Mouse (Mus musculus) liver, embryonic 13.5 days (tissue): ENCODE data around the gene Psmd11. TPM values are rescaled to one million over a fixed set of nuclear protein-coding genes. Genes with fewer than 3 reads are reported as not detected.

Experiments used
- ATAC-seq: fragments of 200-750 bp; cut with Nextera tagmentation; 2 replicates; pipeline ENCODE4 v1.8.0; 2017; ENCODE audit warnings: low read depth, mild to moderate bottlenecking, moderate number of reproducible peaks, moderate library complexity
- DNase-seq: peaks from one replicate; pipeline ENCODE4 v3.0.0; 2022
- H3K27ac ChIP-seq: fragments of 300-500 bp; sonication (generic); 2 replicates; pipeline ENCODE4 v1.5.1; 2015; ENCODE audit warnings: moderate library complexity, mild to moderate bottlenecking, inconsistent platforms
- H3K27me3 ChIP-seq: fragments of 300-500 bp; sonication (generic); 2 replicates; pipeline ENCODE4 v1.6.1; 2015; ENCODE audit warnings: mild to moderate bottlenecking, inconsistent platforms
- H3K36me3 ChIP-seq: fragments of 300-500 bp; sonication (generic); 2 replicates; pipeline ENCODE4 v1.6.1; 2015; ENCODE audit warnings: mild to moderate bottlenecking, inconsistent platforms
- H3K4me1 ChIP-seq: fragments of 300-500 bp; sonication (generic); replicated peaks from 2 replicates; pipeline ENCODE4 v1.6.1; 2015; ENCODE audit warnings: inconsistent platforms
- H3K4me2 ChIP-seq: fragments of 300-500 bp; sonication (generic); 2 replicates; pipeline ENCODE4 v1.6.1; 2015; ENCODE audit warnings: inconsistent platforms, mild to moderate bottlenecking, moderate library complexity
- H3K4me3 ChIP-seq: fragments of 300-500 bp; sonication (generic); replicated peaks from 2 replicates; pipeline ENCODE4 v1.5.1; 2015; ENCODE audit warnings: mild to moderate bottlenecking, inconsistent platforms
- H3K9ac ChIP-seq: fragments of 300-500 bp; sonication (generic); 2 replicates; pipeline ENCODE4 v1.6.1; 2015; ENCODE audit warnings: mild to moderate bottlenecking, inconsistent platforms
- H3K9me3 ChIP-seq: fragments of 300-500 bp; sonication (generic); replicated peaks from 2 replicates; pipeline ENCODE4 v1.6.1; 2016; ENCODE audit warnings: inconsistent platforms
- WGBS: fragments of 180-500 bp; shearing (Covaris S2); methylation state at CpG from one replicate; pipeline ENCODE4 v1.1.7; 2015; ENCODE audit not compliant: insufficient replicate concordance; 5-methylcytosine and 5-hydroxymethylcytosine counted together
- polyA plus RNA-seq: library from polyadenylated mRNA; unstranded; fragments of >200 nt; fragmentation: Nextera tagmentation; extraction: Ambion mirVana; gene quantifications from 2 replicates; pipeline ENCODE4 v1.2.1, GENCODE M21; 2015

Psmd11 gene
- polyA plus RNA-seq, 1 experiment from 2014 or later: 218 TPM

DNA sequence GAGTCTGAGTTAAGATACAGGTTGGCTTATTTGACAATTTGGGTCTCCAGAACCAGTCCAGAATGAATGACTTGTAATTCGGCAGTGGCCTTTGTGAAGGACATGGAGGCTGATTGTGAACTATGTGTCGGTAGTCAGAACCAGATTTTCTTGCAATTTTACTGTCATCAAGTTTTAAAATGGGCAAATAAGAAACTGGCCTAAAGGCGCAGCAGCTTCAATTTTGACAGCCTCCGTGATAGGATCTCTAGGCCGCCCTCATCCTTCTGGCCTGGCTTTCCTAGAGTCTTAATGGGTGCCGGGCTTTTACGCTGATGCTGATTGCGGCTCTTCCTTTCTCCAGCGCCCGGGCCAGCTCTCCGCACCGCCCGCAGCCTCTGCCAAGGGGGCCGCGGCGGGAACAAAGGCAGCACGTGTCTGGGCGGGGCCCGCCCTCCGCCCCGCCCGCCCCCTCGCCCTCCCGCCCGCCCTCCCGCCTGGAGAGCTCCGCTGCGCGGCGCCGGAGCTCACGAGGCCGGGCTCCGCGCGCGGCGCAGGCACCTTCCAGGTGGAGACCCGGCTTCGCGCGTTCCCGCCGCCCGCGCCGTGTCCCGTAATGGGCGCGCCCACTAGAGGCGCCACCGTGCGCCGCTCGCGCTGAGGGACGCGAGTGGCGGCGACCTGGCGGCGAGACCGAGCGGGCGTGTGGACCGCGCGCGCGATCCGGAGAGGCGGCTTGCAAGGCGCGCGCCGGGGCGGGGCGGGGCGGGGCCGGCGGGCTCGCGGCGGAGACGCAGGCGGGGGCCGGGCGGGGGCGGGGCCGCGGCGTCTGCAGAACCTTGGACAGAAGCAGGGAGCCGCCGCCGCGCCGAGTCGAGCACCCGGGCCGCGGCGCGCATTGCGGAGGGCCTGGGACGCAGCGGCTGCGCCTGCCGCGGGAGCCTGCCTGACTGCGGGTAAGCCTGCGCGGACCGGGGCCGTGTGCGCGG, 48.1 kb downstream of the Psmd11 start, which contains the start of gene Cdk5r1:
Gene Cdk5r1, plus strand, starts transcription at position 802 of the 968 bp plus-strand sequence.
- Histone ChIP-seq H3K4me2 (peak within 1 kb of the TSS; percentile 99), H3K27me3 (peaks cover 16% of the 10 kb centered on the region), H3K9me3 (no peaks in the 10 kb centered on the region), H3K27ac (0 out of 2 replicates have a peak within 1 kb of the TSS, but pooled peaks have one; percentile 43), H3K4me3 (peak within 1 kb of the TSS; percentile 72), H3K9ac (peak within 1 kb of the TSS; percentile 76), H3K36me3 (peaks cover 34% of the 10 kb centered on the region), H3K4me1 (peaks cover 36% of the 10 kb centered on the region)
- WGBS: 3% methylated on average over 79 of the region's 116 CpGs
- DNase-seq: peak; percentile 62
- peak; percentile 89 for ATAC-seq

DNA sequence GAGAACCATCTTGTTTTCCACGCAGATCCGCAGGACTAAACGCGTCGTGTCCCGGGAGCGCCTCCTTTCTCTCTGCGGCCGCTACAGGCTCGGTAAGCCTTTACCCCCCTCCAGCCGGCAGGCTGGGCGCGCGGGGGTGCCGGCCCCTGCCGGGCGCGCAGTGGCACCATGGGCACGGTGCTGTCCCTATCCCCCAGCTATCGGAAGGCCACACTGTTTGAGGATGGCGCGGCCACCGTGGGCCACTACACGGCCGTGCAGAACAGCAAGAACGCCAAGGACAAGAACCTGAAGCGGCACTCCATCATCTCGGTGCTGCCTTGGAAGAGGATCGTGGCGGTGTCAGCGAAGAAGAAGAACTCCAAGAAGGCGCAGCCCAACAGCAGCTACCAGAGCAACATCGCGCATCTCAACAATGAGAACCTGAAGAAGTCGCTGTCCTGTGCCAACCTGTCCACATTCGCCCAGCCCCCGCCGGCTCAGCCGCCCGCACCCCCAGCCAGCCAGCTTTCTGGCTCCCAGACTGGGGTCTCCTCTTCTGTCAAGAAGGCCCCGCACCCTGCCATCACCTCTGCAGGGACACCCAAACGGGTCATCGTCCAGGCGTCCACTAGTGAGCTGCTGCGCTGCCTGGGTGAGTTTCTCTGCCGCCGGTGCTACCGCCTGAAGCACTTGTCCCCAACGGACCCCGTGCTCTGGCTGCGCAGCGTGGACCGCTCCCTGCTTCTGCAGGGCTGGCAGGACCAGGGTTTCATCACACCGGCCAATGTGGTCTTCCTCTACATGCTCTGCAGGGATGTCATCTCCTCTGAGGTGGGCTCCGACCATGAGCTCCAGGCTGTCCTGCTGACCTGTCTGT, 49.2 kb downstream of the Psmd11 start:
- ATAC-seq: peak; percentile 3
- Histone ChIP-seq H3K27ac (no peak overlapping the region), H3K27me3 (peaks cover 16% of the 10 kb centered on the region), H3K4me3 (peak overlapping the region; percentile 72), H3K4me2 (peak overlapping the region; percentile 99), H3K9ac (peak overlapping the region; percentile 76), H3K36me3 (peaks cover 23% of the 10 kb centered on the region), H3K9me3 (no peaks in the 10 kb centered on the region), H3K4me1 (peaks cover 36% of the 10 kb centered on the region)
- WGBS: 25% methylated on average over 54 of the region's 55 CpGs
- DNase-seq: no peak

DNA sequence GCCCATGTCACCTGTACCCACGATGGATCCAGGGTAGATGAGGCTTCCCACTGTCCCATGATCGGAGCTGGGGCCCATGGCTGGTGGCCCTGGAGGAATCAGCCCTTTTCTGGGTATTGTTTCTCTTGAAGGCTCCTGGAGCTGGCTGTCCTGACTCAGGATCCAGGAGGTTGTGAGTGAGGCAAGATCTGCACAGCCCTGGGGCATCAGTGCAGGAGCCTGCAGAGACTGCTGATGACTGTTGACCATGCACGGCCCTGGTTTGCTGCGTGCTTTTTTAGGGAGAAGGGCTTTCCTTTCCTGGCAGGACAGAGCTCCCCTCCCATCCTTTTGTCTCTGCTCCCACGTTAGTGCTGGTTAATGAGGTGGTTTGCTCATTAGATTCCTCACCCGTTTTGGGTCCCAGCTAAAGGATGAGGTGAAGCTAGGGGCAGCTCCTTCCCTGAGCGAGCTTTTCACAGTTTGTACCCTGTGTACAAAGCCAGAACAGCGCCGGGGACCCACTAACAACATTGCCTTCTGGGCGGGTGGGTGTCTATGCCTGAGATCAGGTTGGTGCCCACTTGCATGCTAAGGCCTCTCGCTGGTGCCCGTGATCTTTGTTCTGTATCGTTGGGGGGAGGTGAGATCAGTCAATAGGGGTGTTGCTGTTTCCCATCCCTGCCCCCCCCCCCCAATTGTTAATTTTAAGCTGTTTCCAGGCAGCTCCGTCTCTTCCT, 50.4 kb downstream of the Psmd11 start:
- DNase-seq: no peak
- ATAC-seq: no peak
- 76% methylated on average over 14 of the region's 14 CpGs for WGBS
- Histone ChIP-seq H3K9me3 (no peaks in the 10 kb centered on the region), H3K27ac (no peak overlapping the region), H3K4me1 (peaks cover 36% of the 10 kb centered on the region), H3K36me3 (peaks cover 12% of the 10 kb centered on the region), H3K9ac (no peak overlapping the region), H3K27me3 (peaks cover 20% of the 10 kb centered on the region), H3K4me2 (peak overlapping the region; percentile 99; the same call in 1 of the 2 replicates), H3K4me3 (no peak overlapping the region; the same call in 1 of the 2 replicates)

DNA sequence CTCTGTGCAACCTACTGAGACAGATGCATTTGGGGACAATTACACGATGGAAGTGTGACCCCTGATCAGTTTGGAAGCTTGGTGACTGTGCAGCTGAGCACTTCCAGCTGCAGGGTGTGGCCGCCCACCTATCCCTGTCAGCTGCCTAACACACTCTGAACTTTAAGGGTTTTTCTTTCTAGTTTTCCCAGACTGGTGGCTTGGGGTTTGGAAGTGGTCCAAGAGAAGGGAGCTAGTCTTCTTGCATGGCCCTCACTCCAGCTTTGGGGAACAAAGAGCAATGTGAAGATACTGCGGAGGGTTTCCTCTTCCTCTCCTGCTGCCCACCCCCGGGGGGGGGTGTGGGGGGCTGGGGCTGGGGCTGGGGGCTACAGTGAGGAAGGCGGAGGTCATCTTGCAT, 51.0 kb downstream of the Psmd11 start:
- no peaks in the 10 kb centered on the region for H3K9me3 ChIP-seq
- no peak overlapping the region for H3K27ac ChIP-seq
- no peak overlapping the region for H3K4me3 ChIP-seq
- H3K9ac ChIP-seq: no peak overlapping the region
- DNase-seq (no peak), ATAC-seq (no peak)
- H3K4me1 ChIP-seq: peaks cover 36% of the 10 kb centered on the region
- 64% methylated on average over 5 of the region's 5 CpGs for WGBS
- no peak overlapping the region for H3K4me2 ChIP-seq
- H3K27me3 ChIP-seq: peaks cover 20% of the 10 kb centered on the region
- peaks cover 6% of the 10 kb centered on the region for H3K36me3 ChIP-seq

DNA sequence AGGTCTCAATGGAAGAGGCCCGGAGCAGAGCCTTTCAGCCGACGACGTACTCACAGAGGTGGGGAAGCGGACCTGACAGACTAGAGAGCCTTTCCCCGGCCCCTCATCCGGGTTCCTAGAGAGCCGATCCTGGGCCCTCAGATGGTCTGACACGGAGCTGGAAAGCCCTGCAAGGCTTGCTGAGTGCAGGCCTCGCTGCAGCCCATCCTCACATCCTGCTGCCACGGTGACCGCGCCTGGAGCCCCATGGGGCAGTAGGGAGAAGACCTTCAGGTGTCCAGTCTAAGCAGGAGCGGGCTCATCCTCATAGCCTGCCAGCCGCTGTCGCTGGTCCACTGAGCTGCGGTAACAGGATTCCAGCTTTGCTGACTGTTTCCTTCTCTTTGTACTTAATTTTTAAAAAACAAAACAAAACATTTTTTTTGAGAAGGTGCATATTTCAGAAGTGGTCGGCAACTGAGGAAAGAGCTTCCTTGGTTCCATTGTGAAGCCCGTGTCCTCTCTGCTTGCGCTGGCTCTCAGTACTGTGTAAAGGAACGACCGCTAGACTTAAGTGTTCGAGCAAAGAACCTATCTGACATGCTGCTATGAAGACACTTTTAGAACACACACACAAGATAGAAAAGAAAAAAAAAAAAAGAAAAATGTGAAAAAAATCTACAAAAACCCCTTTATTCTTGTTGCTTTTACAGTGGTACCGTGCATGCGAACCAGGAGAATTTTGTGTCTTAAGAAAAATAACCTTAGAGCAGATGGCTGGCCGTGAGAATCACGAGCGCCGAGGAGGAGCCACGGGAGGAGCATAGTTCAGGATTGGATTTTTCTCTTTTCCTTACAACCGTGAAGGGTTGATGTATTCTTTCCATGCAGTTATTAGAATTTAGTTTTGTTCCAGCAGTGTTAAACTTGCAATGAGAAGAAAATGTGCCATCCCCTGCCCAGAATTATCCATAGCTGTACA, 51.8 kb downstream of the Psmd11 start:
- H3K9ac ChIP-seq: no peak overlapping the region
- H3K4me2 ChIP-seq: no peak overlapping the region
- H3K36me3 ChIP-seq: peaks cover 5% of the 10 kb centered on the region; the same call in 1 of the 2 replicates
- H3K4me3 ChIP-seq: no peak overlapping the region
- no peak overlapping the region for H3K27ac ChIP-seq
- 80% methylated on average over 31 of the region's 31 CpGs for whole genome bisulfite sequencing
- ATAC-seq: no peak
- no peak for DNase-seq
- no peaks in the 10 kb centered on the region for H3K9me3 ChIP-seq
- H3K4me1 ChIP-seq: peaks cover 36% of the 10 kb centered on the region
- peaks cover 20% of the 10 kb centered on the region for H3K27me3 ChIP-seq

DNA sequence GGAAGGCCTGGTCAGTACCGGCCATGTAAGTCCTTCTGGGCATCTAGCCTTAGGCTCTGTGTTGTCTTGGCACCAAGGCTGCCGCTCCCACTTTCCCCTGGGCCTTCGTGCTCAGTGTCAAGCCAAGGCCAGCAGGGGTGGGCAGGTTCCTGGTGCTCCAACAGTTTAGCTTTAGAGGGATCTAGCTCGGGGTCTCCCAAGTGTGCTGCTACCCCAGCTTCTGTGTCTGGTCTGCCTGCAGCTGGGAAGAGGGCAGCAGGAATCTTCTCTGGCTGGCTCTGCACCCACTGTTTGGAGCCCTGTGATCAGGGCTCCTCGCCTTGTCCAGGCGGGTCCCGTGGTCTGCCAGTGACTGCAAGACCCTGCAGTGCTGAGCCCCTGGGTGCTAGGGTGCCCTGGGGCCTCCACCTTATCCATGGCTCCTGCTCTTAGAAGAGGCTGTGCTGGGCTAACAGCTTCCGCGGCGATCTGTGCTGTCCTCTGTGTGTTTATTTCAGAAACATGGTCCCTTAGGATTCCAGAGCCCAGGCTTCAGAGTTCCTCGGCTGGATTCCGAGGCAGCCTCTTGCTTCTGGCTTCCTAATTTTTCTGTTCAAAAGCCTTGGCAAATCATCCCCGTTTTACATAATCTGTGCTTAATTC, 53.1 kb downstream of the Psmd11 start:
- no peak overlapping the region for H3K4me3 ChIP-seq
- peaks cover 23% of the 10 kb centered on the region for H3K4me1 ChIP-seq
- peaks cover 20% of the 10 kb centered on the region for H3K27me3 ChIP-seq
- ATAC-seq (no peak), DNase-seq (no peak)
- H3K4me2 ChIP-seq: no peak overlapping the region
- H3K9ac ChIP-seq: no peak overlapping the region
- peaks cover 5% of the 10 kb centered on the region; the same call in 1 of the 2 replicates for H3K36me3 ChIP-seq
- no peak overlapping the region for H3K27ac ChIP-seq
- 75% methylated on average over 13 of the region's 13 CpGs for WGBS
- no peaks in the 10 kb centered on the region for H3K9me3 ChIP-seq

DNA sequence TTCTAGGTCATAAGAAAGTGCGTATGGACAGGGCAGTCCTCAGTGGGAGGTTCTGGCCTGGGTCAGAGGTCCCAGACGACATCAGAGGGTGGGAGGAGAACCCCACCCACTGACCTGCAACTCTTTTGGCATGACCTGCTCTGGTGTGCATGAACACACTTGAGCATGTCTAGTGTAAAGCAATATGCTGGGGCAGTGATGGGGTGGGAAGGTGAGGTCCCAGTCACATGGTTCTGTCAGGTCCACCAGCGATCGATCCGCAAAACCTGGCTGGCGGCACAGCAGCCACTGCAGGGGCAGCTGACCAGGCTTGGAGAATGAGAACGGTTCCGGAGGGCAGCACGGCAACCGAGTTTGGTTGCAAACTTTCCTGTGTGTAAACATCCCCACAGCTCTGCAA, 53.9 kb downstream of the Psmd11 start:
- H3K4me2 ChIP-seq: no peak overlapping the region
- no peak overlapping the region for H3K27ac ChIP-seq
- peaks cover 20% of the 10 kb centered on the region for H3K27me3 ChIP-seq
- H3K9ac ChIP-seq: no peak overlapping the region
- no peak overlapping the region for H3K4me3 ChIP-seq
- H3K9me3 ChIP-seq: no peaks in the 10 kb centered on the region
- H3K36me3 ChIP-seq: peaks cover 5% of the 10 kb centered on the region; the same call in 1 of the 2 replicates
- DNase-seq (no peak), ATAC-seq (no peak)
- 74% methylated on average over 10 of the region's 10 CpGs for WGBS
- peaks cover 20% of the 10 kb centered on the region for H3K4me1 ChIP-seq

DNA sequence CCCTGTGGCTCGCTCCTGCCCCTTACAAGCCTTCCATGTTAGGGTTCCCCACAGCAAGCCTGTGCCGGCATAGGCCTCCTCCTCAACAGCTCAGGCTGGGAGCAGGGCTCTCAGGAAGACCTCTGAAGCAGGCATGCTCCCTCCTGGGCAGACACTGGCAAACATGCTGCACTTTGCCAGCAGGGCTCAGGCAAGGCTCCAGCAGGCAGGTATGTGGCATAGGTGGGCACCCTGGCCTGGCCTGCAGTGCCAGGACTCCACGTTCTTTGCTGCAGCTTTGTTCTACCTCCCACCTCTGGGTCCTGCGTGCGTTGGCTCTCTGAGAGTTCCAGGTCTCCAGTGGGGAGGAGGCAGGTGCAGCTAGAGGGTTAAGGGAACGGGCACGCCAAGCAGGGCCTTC, 54.5 kb downstream of the Psmd11 start:
- H3K9ac ChIP-seq: no peak overlapping the region
- no peak overlapping the region for H3K4me3 ChIP-seq
- peaks cover 14% of the 10 kb centered on the region for H3K4me1 ChIP-seq
- H3K36me3 ChIP-seq: peaks cover 2% of the 10 kb centered on the region; the same call in 1 of the 2 replicates
- H3K27me3 ChIP-seq: peaks cover 15% of the 10 kb centered on the region
- no peaks in the 10 kb centered on the region for H3K9me3 ChIP-seq
- ATAC-seq (no peak), DNase-seq (no peak)
- WGBS: 81% methylated on average over 7 of the region's 7 CpGs
- H3K4me2 ChIP-seq: no peak overlapping the region
- H3K27ac ChIP-seq: no peak overlapping the region

DNA sequence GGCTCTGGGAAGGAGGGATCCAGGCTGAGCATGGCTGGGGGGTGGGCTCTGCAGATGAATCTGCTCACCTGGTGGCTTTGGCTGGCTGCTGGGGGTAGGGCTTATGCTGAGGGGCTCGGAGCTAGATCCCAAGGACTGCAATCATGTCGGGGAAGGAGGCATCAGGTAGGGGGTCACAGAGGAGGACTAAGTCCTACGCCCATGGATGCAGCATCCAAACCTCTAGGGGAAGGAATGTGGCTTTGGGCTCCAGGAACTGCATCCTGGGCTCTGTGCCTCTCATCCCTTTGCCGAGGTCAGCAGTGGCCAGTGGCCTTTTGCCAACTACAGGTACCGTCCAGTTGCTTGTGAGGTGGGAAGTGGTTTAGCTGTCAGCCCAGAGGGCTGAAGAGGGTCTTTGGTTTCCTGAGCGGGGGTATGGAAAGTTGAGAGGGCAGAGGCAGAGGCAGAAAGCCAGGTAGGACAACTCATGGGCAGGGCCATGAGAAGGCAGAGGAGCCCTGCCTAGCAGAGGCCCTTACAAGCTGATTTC, 55.2 kb downstream of the Psmd11 start:
- Histone ChIP-seq H3K4me1 (peaks cover 7% of the 10 kb centered on the region; the same call in 1 of the 2 replicates), H3K9me3 (no peaks in the 10 kb centered on the region), H3K27ac (no peak overlapping the region), H3K4me2 (no peak overlapping the region), H3K27me3 (peaks cover 8% of the 10 kb centered on the region), H3K4me3 (no peak overlapping the region), H3K36me3 (no peaks in the 10 kb centered on the region), H3K9ac (no peak overlapping the region)
- ATAC-seq (no peak), DNase-seq (no peak)
- 67% methylated on average over 6 of the region's 6 CpGs for WGBS
